Mouse (Mus musculus) urinary bladder, postnatal 25 days (tissue): ENCODE results near the gene Stxbp4.

Source experiments
- DNase-seq: peaks from one replicate; pipeline ENCODE4 v3.0.0; 2022; ENCODE audit warnings: low spot score

Gene Stxbp4

GRCm38 (mm10) chr11:90460458-90460857 is 177.4 kb downstream of the Stxbp4 start:
- no peak for DNase-seq

GRCm38 (mm10) chr11:90452134-90452533 is 185.8 kb downstream of the Stxbp4 start:
- DNase-seq = no peak

DNA sequence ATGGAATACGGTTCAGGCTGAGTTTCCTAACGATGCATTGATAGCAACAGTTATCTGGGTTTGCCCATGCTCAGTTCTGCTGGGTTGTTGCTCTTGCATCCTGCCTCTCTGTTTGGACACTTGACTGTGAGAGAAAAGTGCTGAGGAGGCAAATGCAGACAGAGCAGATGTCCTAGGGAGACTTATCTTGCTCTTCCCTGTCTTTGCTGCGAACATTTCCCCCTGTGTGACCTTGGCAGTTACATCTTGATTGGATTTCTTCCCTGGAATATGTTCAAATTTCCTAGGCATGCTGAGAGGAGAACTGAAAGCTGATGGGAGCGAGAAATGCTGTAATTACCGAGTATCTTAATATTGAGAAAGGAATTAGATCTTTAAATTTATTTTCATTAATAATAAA is 186.4 kb downstream of the Stxbp4 start:
- DNase-seq = no peak

GRCm38 (mm10) chr11:90442462-90442861 is 195.4 kb downstream of the Stxbp4 start:
- DNase-seq = no peak

DNA sequence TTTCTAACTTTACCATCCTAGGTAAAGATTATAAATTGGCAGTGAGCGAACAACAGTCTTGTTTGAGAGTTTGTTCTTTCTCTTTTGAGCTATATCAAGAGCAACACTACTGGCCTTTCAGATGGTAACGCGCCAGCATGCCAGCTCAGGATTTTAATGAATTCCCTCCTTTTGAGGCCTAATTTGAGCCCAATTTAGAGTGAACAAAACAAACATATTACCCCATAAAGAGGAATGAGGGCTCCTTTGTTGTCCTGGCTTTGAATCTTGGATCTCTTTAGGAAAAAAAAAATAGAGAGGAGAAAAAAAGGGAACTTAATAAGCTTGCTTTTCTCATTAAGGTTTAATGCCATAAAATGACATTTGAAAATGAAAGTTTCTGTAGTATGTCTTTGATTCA is 197.0 kb downstream of the Stxbp4 start:
- no peak for DNase-seq

- no peak for DNase-seq
Measured at GRCm38 (mm10) chr11:90438768-90439167, 199.1 kb downstream of the Stxbp4 start.
